Mouse (Mus musculus) MEL (cell line): ENCODE measurements around the gene Zbtb20.

Experiments used
- EP300 ChIP-seq, 2 experiments: IDR thresholded peaks; 2 replicates each; pipeline ENCODE4 v1.6.1; 2011; ENCODE audit warnings: improper control_type of control experiment in 2 of 2, low read length in 2 of 2, low read depth in 1 of 2, mild to moderate bottlenecking in 1 of 2
- GATA1 ChIP-seq: IDR thresholded peaks from 2 replicates; pipeline ENCODE4 v1.6.1; 2011; ENCODE audit warnings: low read depth, low read length, improper control_type of control experiment
- HCFC1 ChIP-seq: IDR thresholded peaks from 2 replicates; pipeline ENCODE4 v1.6.1; 2012; ENCODE audit warnings: low read depth, mild to moderate bottlenecking, inconsistent platforms, low read length, improper control_type of control experiment, moderate library complexity
- MAX ChIP-seq: IDR thresholded peaks from 2 replicates; pipeline ENCODE4 v1.6.1; 2011; ENCODE audit warnings: low read length, improper control_type of control experiment
- NELFE ChIP-seq: IDR thresholded peaks from 2 replicates; pipeline ENCODE4 v1.6.1; 2011; ENCODE audit warnings: low read depth, low read length, improper control_type of control experiment
- POLR2A ChIP-seq, 2 experiments: IDR thresholded peaks; 2 replicates each; pipeline ENCODE4 v1.6.1; 2011 to 2012; ENCODE audit warnings: low read length in 2 of 2, mild to moderate bottlenecking in 2 of 2, control low read depth in 1 of 2, improper control_type of control experiment in 1 of 2, low read depth in 1 of 2, moderate library complexity in 1 of 2; ENCODE audit not compliant: control insufficient read depth in 1 of 2, insufficient read depth in 1 of 2, poor library complexity in 1 of 2
- POLR2AphosphoS2 ChIP-seq: IDR thresholded peaks from 2 replicates; pipeline ENCODE4 v1.6.1; 2011; ENCODE audit warnings: low read length, improper control_type of control experiment
- RAD21 ChIP-seq: IDR thresholded peaks from 2 replicates; pipeline ENCODE4 v1.6.1; 2011; ENCODE audit warnings: mild to moderate bottlenecking, low read depth, low read length, improper control_type of control experiment
- SIN3A ChIP-seq: IDR thresholded peaks from 2 replicates; pipeline ENCODE4 v1.6.1; 2012; ENCODE audit warnings: low read length, improper control_type of control experiment, inconsistent platforms
- UBTF ChIP-seq: IDR thresholded peaks from 2 replicates; pipeline ENCODE4 v1.6.1; 2012; ENCODE audit warnings: low read depth, mild to moderate bottlenecking, inconsistent platforms, low read length, improper control_type of control experiment, moderate library complexity, borderline replicate concordance; ENCODE audit not compliant: insufficient read depth

DNA sequence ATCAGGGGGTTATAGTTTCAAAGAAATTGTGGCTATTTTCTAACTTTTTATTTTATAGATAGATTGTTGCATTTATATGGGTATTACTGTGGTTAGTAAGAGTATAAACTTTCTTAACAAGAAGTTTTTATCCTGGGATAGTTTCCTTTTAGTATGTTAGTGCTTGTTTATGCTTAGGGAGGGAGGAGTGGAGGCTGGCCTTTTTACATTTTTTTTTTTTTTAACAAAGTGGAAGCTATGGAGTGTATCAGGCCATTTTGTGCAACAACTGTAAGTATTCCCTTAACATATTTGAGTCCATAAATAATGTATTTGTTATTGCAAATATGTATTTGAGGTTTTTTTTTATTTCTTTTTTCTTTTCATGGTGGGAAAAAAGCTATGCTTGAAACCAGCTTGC, 32.7 kb downstream of the Zbtb20 start:
- TF ChIP-seq HCFC1 (no peak), NELFE (no peak), UBTF (no peak), MAX (no peak), GATA1 (no peak), POLR2AphosphoS2 (no peak), EP300 (IDR thresholded peaks at IDR 0.05; ENCODE audit: low read depth in 1 of 2, low read length in 2 of 2) (no peak), POLR2A (IDR thresholded peaks at IDR 0.05; ENCODE audit: control insufficient read depth in 1 of 2, insufficient read depth in 1 of 2, low read depth in 1 of 2, low read length in 2 of 2, poor library complexity in 1 of 2) (no peak), RAD21 (no peak), SIN3A (no peak)
